ENCODE assay signal across 27 mouse cellular contexts in the genomic region with DNA sequence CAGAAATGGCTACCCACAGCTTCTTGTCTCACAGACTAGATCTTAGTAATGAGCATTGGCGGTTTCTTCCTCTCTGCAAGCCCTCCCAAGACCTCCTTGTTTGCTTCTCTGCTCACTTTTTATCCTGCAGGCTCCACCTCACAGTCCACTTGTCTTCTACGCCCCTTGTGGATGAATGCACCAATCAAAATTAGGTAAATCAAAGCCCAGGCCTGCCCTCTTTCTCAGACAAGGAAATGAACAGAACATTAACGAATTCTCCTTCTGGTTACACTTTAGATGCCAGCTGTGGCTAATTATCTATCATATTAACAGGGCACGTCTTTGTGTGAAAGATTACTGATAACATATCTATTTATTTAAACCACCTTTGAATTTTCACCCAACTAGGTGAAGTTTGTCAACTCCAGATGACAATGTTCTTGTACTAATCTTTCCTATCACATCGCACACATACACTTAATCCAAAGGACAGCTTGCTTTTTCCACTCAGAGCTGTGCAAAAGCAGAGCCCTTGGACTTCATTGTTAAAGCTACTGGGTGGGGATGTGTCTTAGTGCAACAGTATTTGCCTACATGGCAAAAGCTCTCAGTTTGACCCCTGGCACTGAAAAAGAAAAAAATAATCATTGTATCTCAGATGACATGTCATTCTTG.
DNase-seq lines count a peak whose midpoint lies in the region; ATAC-seq and TF ChIP-seq lines count a peak whose summit lies in the region.
"Had no signal": no experiment of that assay in that cellular context is flagged by ENCODE, and none has a peak within 500 bp of the region (broad histone marks: within the 10 kb centered on the region; RNA-seq: fewer than 3 reads in every experiment).

No protein-coding gene starts in this region.

- peak; percentile 30; the same call in 1 of the 2 replicates for ATAC-seq in forebrain, embryonic 13.5 days
- no peak for ATAC-seq in midbrain, embryonic 16.5 days
- ATAC-seq in midbrain, embryonic 13.5 days = no peak
- ATAC-seq in stomach, postnatal 0 days (ENCODE audit: low FRiP score, low TSS enrichment) = peak; percentile 82
- no peak for ATAC-seq in heart, embryonic 12.5 days (ENCODE audit: insufficient number of reproducible peaks, low FRiP score)
- ATAC-seq: CD4-positive, CD25-positive, alpha-beta regulatory T cell, adult 4 months; inflammation-experienced regulatory T-cells, adult 6 months had no signal

- DNase-seq in forebrain, embryonic 10.5 days (ENCODE audit: extremely low spot score, low spot score) = no peak
- peak; percentile 43 for DNase-seq in retina, embryonic 14.5 days (ENCODE audit: low spot score)
- DNase-seq in stomach, postnatal 0 days (ENCODE audit: low spot score) = peak; percentile 47
- no peak for DNase-seq in adrenal gland, postnatal 14 days
- DNase-seq: adrenal gland, postnatal 36 days; cerebellum, adult 9-11 months; gastrocnemius, postnatal 14 days; heart, adult 11 months; heart, postnatal 10 days; kidney, adult 9 months; kidney, postnatal 25 days; layer of hippocampus, adult 9-11 months; liver, embryonic 13.5 days; lung, adult 2 months; lung, postnatal 14 days; right cerebral cortex, adult 18-20 months; right cerebral cortex, postnatal 4 days; thymus, postnatal 25 days had no signal

- 61% methylated on average over 5 of the region's 5 CpGs for WGBS in forebrain, embryonic 13.5 days
- 74% methylated on average over 5 of the region's 5 CpGs for WGBS in forebrain, embryonic 10.5 days
- whole genome bisulfite sequencing in midbrain, embryonic 16.5 days = 68% methylated on average over 5 of the region's 5 CpGs
- WGBS in midbrain, embryonic 13.5 days = 79% methylated on average over 5 of the region's 5 CpGs
- 59% methylated on average over 5 of the region's 5 CpGs for WGBS in stomach, postnatal 0 days
- WGBS in heart, embryonic 12.5 days = 66% methylated on average over 5 of the region's 5 CpGs

- TF ChIP-seq EP300 in stomach, postnatal 0 days (optimal IDR thresholded peaks at IDR 0.05) = no peak

- no peaks in the 10 kb centered on the region for H3K36me3 ChIP-seq in forebrain, embryonic 13.5 days (ENCODE audit: poor library complexity, severe bottlenecking)
- H3K36me3 ChIP-seq in forebrain, embryonic 10.5 days (replicated peaks) = peaks cover 11% of the 10 kb centered on the region
- H3K36me3 ChIP-seq in midbrain, embryonic 16.5 days (ENCODE audit: control insufficient read depth, insufficient read depth, low read length) = no peaks in the 10 kb centered on the region
- no peaks in the 10 kb centered on the region for H3K36me3 ChIP-seq in midbrain, embryonic 13.5 days
- no peaks in the 10 kb centered on the region for H3K36me3 ChIP-seq in stomach, postnatal 0 days (ENCODE audit: control insufficient read depth, insufficient read depth, low read length)
- H3K36me3 ChIP-seq in heart, embryonic 12.5 days = no peaks in the 10 kb centered on the region
- H3K36me3 ChIP-seq: liver, embryonic 13.5 days had no signal

- no peak overlapping the region for H3K4me2 ChIP-seq in forebrain, embryonic 13.5 days
- no peak overlapping the region for H3K4me2 ChIP-seq in midbrain, embryonic 16.5 days (ENCODE audit: low read length)
- H3K4me2 ChIP-seq in midbrain, embryonic 13.5 days (replicated peaks) = no peak overlapping the region
- H3K4me2 ChIP-seq in stomach, postnatal 0 days (replicated peaks; ENCODE audit: low read depth) = no peak overlapping the region
- H3K4me2 ChIP-seq in heart, embryonic 12.5 days = no peak overlapping the region
- H3K4me2 ChIP-seq: heart, embryonic 11.5 days; liver, embryonic 13.5 days had no signal

- no peak overlapping the region for H3K4me3 ChIP-seq in forebrain, embryonic 13.5 days
- H3K4me3 ChIP-seq in forebrain, embryonic 10.5 days = no peak overlapping the region
- no peak overlapping the region for H3K4me3 ChIP-seq in midbrain, embryonic 16.5 days (ENCODE audit: low read depth, low read length)
- no peak overlapping the region for H3K4me3 ChIP-seq in midbrain, embryonic 13.5 days (replicated peaks)
- H3K4me3 ChIP-seq in stomach, postnatal 0 days (ENCODE audit: low read depth, low read length) = no peak overlapping the region
- H3K4me3 ChIP-seq in heart, embryonic 12.5 days = no peak overlapping the region
- H3K4me3 ChIP-seq: embryonic facial prominence, embryonic 10.5 days; liver, embryonic 13.5 days; megakaryocyte, embryonic 14.5 days had no signal

- H3K27me3 ChIP-seq in forebrain, embryonic 13.5 days = no peaks in the 10 kb centered on the region
- H3K27me3 ChIP-seq in forebrain, embryonic 10.5 days (ENCODE audit: poor library complexity, severe bottlenecking) = peaks cover 10% of the 10 kb centered on the region; the same call in 1 of the 2 replicates
- no peaks in the 10 kb centered on the region for H3K27me3 ChIP-seq in midbrain, embryonic 16.5 days (ENCODE audit: control insufficient read depth, insufficient read depth, low read depth, low read length)
- no peaks in the 10 kb centered on the region for H3K27me3 ChIP-seq in midbrain, embryonic 13.5 days
- H3K27me3 ChIP-seq in stomach, postnatal 0 days (ENCODE audit: control insufficient read depth, insufficient read depth, low read length) = no peaks in the 10 kb centered on the region
- H3K27me3 ChIP-seq in heart, embryonic 12.5 days (replicated peaks) = no peaks in the 10 kb centered on the region
- H3K27me3 ChIP-seq: liver, embryonic 13.5 days had no signal

- H3K9me3 ChIP-seq in forebrain, embryonic 13.5 days (replicated peaks) = no peaks in the 10 kb centered on the region
- peaks cover 8% of the 10 kb centered on the region; the same call in 1 of the 2 replicates for H3K9me3 ChIP-seq in forebrain, embryonic 10.5 days
- H3K9me3 ChIP-seq in midbrain, embryonic 16.5 days (replicated peaks; ENCODE audit: control insufficient read depth, low read length, poor library complexity, severe bottlenecking) = no peaks in the 10 kb centered on the region
- H3K9me3 ChIP-seq in midbrain, embryonic 13.5 days = no peaks in the 10 kb centered on the region
- no peaks in the 10 kb centered on the region for H3K9me3 ChIP-seq in stomach, postnatal 0 days (ENCODE audit: control insufficient read depth, low read length)
- 0 out of 2 replicates have a peak, but pooled peaks cover 8% of the 10 kb centered on the region for H3K9me3 ChIP-seq in heart, embryonic 12.5 days (replicated peaks)
- H3K9me3 ChIP-seq: embryonic facial prominence, embryonic 10.5 days; liver, embryonic 13.5 days; megakaryocyte, embryonic 14.5 days had no signal

- peaks cover 23% of the 10 kb centered on the region for H3K4me1 ChIP-seq in forebrain, embryonic 13.5 days
- H3K4me1 ChIP-seq in forebrain, embryonic 10.5 days = peaks cover 16% of the 10 kb centered on the region
- H3K4me1 ChIP-seq in midbrain, embryonic 16.5 days (ENCODE audit: control insufficient read depth, insufficient read depth, low read length) = peaks cover 9% of the 10 kb centered on the region; the same call in 1 of the 2 replicates
- peaks cover 13% of the 10 kb centered on the region for H3K4me1 ChIP-seq in midbrain, embryonic 13.5 days (replicated peaks)
- no peaks in the 10 kb centered on the region for H3K4me1 ChIP-seq in stomach, postnatal 0 days (replicated peaks; ENCODE audit: control insufficient read depth, insufficient read depth)
- H3K4me1 ChIP-seq in heart, embryonic 12.5 days (replicated peaks) = peaks cover 5% of the 10 kb centered on the region; the same call in 1 of the 2 replicates

- no peak overlapping the region for H3K27ac ChIP-seq in forebrain, embryonic 13.5 days
- no peak overlapping the region for H3K27ac ChIP-seq in forebrain, embryonic 10.5 days
- H3K27ac ChIP-seq in midbrain, embryonic 16.5 days (ENCODE audit: low read length) = 0 out of 2 replicates have a peak overlapping the region, but pooled peaks have one; percentile 4
- no peak overlapping the region for H3K27ac ChIP-seq in midbrain, embryonic 13.5 days
- peak overlapping the region; percentile 78 for H3K27ac ChIP-seq in stomach, postnatal 0 days (replicated peaks)
- H3K27ac ChIP-seq in heart, embryonic 12.5 days (ENCODE audit: poor library complexity, severe bottlenecking) = no peak overlapping the region
- H3K27ac ChIP-seq: embryonic facial prominence, embryonic 10.5 days; liver, embryonic 13.5 days had no signal

- H3K9ac ChIP-seq in forebrain, embryonic 13.5 days = no peak overlapping the region
- no peak overlapping the region for H3K9ac ChIP-seq in midbrain, embryonic 16.5 days (ENCODE audit: low read depth, low read length)
- H3K9ac ChIP-seq in midbrain, embryonic 13.5 days (replicated peaks) = no peak overlapping the region
- no peak overlapping the region for H3K9ac ChIP-seq in stomach, postnatal 0 days (ENCODE audit: low read length)
- no peak overlapping the region for H3K9ac ChIP-seq in heart, embryonic 12.5 days
- H3K9ac ChIP-seq: liver, embryonic 13.5 days had no signal

- peak; percentile 45 for TF ChIP-seq CTCF in stomach, postnatal 0 days (IDR thresholded peaks at IDR 0.05; ENCODE audit: low read depth)

Comparison
In these comparisons a context has a peak if more than half of its experiments do, and no peak if none do; other contexts are left out.
1. H3K27ac ChIP-seq: peak in midbrain, embryonic 16.5 days (single experiment) and stomach, postnatal 0 days (single experiment); none in forebrain, embryonic 13.5 days (single experiment), forebrain, embryonic 10.5 days (single experiment), midbrain, embryonic 13.5 days (single experiment) and heart, embryonic 12.5 days (single experiment).
2. ATAC-seq: peak in forebrain, embryonic 13.5 days (single experiment) and stomach, postnatal 0 days (single experiment); none in midbrain, embryonic 16.5 days (single experiment), midbrain, embryonic 13.5 days (single experiment) and heart, embryonic 12.5 days (single experiment).
3. DNase-seq: peak in retina, embryonic 14.5 days (single experiment) and stomach, postnatal 0 days (single experiment); none in forebrain, embryonic 10.5 days (single experiment) and adrenal gland, postnatal 14 days (single experiment).